Mouse (Mus musculus) macrophage (primary cell): ENCODE data around the gene Dohh. TPM values are rescaled to one million over a fixed set of nuclear protein-coding genes. Genes with fewer than 3 reads are reported as not detected.

Experiments used
- H3K27ac ChIP-seq: fragments of 350-480 bp; formaldehyde crosslinking; 2 replicates; pipeline ENCODE4 v1.9.0; 2021
- H3K36me3 ChIP-seq: fragments of 350-480 bp; formaldehyde crosslinking; 2 replicates; pipeline ENCODE4 v1.9.0; 2021; ENCODE audit errors: inconsistent target
- H3K4me3 ChIP-seq: fragments of 350-480 bp; formaldehyde crosslinking; 2 replicates; pipeline ENCODE4 v1.9.0; 2021; ENCODE audit errors: inconsistent target
- H3K79me2 ChIP-seq: fragments of 350-480 bp; formaldehyde crosslinking; 2 replicates; pipeline ENCODE4 v1.9.0; 2021; ENCODE audit errors: inconsistent target
- WGBS: methylation state at CpG from one replicate; pipeline ENCODE4 v1.1.7; 2026; ENCODE audit warnings: inconsistent platforms; ENCODE audit not compliant: missing documents; 5-methylcytosine and 5-hydroxymethylcytosine counted together
- polyA plus RNA-seq: library from polyadenylated mRNA; stranded (reverse); fragments of 250-400 nt; gene quantifications from 3 replicates; pipeline ENCODE4 v1.2.4, GENCODE M21; 2018; ENCODE audit warnings: inconsistent platforms

Gene Dohh
- polyA plus RNA-seq, 1 experiment from 2014 or later, result 21.0 TPM

DNA sequence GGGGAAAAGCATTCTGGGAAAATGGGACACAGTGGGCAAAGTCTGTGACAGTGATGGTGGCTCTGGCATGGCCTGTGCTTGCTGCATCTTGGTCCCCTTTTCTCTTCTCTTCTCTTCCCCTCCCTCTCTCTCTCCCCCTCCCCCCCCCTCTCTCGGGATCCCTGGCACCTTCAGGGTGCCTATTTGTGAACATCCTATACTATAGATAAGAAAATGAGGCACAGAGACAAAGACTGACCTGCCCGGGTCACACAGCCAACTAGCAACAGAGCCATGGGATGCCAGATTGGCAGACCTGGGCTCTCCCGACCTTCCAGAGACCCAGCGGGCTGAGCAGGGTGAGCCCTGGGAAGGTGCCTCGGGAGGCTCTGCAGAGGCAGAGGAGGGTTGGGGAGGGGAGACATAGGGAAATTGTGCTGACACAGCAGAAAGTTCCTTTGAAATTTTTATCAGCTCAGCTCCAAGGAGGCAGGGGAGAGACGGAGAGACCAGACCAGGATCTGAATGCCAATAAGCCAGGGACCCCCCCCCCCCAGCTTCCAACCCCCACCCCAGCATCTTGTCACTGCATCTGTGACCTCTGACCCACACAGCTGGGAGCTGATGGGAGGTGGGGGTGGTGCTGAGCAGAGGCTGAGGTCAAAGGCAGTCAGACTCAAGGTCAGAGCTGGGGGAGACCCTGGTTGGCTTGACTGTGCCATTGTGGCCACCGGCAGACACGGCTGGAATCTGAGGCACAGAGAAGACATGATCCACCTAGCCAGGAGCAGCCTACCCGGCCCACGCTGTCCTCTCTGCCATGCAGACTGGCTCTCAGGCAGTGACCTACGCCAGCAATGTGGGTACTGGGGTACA, 34.2 kb downstream of the Dohh start:
- peaks cover 97% of the 10 kb centered on the region for H3K79me2 ChIP-seq
- H3K36me3 ChIP-seq, result no peaks in the 10 kb centered on the region
- 76% methylated on average over 11 of the region's 11 CpGs for WGBS
- H3K4me3 ChIP-seq, result no peak overlapping the region
- no peak overlapping the region for H3K27ac ChIP-seq

DNA sequence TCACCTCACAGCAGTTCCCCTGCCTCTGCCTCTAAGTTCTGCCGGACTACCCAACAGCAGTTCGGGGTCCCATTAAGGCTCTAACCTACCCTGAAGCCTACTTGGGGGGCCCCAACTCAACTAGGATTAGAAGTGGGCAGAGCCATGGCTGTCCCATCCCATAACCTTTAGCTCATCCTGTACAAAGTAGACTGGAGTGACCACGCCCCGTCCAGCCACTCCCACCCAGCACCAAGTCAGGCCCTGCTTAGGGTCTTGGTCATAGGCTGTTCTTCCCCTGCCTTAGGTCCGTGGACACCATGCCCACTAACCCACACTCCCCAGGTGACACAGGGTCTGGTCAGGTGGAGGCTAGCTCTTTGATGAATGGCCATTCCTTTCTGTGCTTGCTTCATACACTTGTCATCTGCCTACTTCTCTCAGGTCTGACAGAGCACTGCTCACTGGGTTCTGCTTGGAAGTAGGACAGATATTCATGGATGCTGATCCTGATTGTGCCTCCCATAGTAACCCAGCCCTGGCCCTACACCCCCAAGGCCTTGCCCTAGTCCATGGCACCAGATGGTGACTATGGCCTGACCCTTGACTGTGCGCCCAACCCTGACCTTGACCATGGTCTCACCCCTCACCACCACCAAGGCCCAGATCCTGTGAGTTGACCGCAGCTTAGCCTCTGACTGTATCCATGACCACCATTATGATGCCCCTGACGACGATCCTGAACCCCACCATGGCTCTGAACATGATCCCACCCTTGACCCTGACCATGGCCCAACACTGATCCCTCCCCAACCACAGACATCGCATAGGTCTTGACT, 35.1 kb downstream of the Dohh start:
- Histone ChIP-seq H3K4me3 (no peak overlapping the region), H3K27ac (no peak overlapping the region), H3K79me2 (peaks cover 97% of the 10 kb centered on the region), H3K36me3 (no peaks in the 10 kb centered on the region)
- WGBS, result 94% methylated on average over 9 of the region's 10 CpGs

- Histone ChIP-seq H3K79me2 (peaks cover 97% of the 10 kb centered on the region), H3K36me3 (no peaks in the 10 kb centered on the region), H3K27ac (no peak overlapping the region), H3K4me3 (no peak overlapping the region)
- WGBS, result 94% methylated on average over 31 of the region's 40 CpGs
Observed at GRCm38 (mm10) chr10:81420191-81420767, 36.1 kb downstream of the Dohh start.

GRCm38 (mm10) chr10:81421041-81421796, 37.0 kb downstream of the Dohh start:
- H3K4me3 ChIP-seq, result no peak overlapping the region
- 96% methylated on average over 4 of the region's 4 CpGs for WGBS
- H3K27ac ChIP-seq, result no peak overlapping the region
- H3K36me3 ChIP-seq, result no peaks in the 10 kb centered on the region
- H3K79me2 ChIP-seq, result peaks cover 97% of the 10 kb centered on the region

DNA sequence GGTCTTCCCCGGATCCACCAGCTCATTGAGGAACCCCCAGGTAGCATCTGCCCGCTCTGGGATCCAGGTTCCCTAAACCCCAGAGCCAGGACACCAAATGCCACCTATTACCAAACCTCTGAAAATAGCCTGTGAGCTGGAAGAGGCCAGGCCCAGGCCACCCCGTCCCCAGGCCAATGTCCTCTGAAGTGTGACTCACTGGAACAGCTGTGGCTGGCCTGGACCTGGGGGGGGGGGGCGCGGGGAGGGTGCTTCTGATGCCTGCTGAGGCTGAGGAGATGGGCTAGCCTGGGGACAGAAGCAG, 37.5 kb downstream of the Dohh start:
- Histone ChIP-seq H3K27ac (no peak overlapping the region), H3K79me2 (peaks cover 97% of the 10 kb centered on the region), H3K4me3 (no peak overlapping the region), H3K36me3 (no peaks in the 10 kb centered on the region)
- WGBS, result 83% methylated on average over 3 of the region's 5 CpGs

DNA sequence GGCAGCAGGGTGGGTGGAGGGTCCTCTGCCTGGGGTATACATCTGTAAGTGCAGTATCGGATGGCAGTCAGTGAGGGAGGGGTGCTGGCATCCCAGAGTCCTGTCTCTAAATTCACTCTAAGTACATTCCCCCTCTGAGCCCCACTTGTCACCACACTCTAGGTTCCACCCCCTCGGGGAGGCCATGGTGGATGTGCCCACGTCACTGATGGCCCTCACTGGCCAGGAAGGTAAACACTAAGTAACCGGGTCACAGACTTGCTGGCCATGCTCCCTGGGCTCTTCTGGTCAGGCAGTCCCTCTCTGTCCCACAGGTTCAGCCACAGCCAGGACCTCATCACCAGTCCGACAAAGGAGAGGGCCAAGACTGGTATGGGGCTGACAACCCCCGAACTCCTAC, 38.0 kb downstream of the Dohh start:
- Histone ChIP-seq H3K27ac (no peak overlapping the region), H3K79me2 (peaks cover 98% of the 10 kb centered on the region), H3K36me3 (no peaks in the 10 kb centered on the region), H3K4me3 (no peak overlapping the region)
- WGBS, result 94% methylated on average over 5 of the region's 6 CpGs

DNA sequence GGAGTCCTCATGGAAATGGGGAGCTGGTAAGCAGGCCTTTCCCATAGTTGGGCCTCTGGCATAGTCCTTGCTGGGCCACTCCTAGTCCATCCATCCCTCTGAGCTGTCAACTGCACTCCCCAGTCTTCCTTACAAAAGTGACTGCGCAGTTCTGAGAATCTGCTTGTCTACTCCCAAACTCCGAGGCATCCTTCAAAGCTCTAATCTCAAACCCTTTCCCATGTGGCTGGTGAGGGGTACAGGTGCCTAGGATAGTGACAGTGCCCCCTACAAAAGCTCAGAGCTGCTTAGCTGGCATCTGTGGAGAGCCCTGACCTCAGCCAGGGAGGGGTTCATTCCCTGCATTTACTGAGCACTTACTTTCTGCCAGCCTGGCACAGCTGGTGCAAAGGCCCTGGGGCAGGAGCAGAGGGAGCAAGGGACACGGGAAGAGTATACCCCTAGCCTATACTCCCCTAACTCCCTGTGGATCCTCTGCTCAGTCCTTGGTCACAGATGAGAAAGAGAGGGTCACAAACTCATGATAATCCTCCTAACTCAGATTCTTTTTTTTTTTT, 38.5 kb downstream of the Dohh start:
- H3K36me3 ChIP-seq, result no peaks in the 10 kb centered on the region
- no peak overlapping the region for H3K4me3 ChIP-seq
- WGBS, result 100% methylated on average over 3 of the region's 3 CpGs
- H3K27ac ChIP-seq, result no peak overlapping the region
- peaks cover 98% of the 10 kb centered on the region for H3K79me2 ChIP-seq

DNA sequence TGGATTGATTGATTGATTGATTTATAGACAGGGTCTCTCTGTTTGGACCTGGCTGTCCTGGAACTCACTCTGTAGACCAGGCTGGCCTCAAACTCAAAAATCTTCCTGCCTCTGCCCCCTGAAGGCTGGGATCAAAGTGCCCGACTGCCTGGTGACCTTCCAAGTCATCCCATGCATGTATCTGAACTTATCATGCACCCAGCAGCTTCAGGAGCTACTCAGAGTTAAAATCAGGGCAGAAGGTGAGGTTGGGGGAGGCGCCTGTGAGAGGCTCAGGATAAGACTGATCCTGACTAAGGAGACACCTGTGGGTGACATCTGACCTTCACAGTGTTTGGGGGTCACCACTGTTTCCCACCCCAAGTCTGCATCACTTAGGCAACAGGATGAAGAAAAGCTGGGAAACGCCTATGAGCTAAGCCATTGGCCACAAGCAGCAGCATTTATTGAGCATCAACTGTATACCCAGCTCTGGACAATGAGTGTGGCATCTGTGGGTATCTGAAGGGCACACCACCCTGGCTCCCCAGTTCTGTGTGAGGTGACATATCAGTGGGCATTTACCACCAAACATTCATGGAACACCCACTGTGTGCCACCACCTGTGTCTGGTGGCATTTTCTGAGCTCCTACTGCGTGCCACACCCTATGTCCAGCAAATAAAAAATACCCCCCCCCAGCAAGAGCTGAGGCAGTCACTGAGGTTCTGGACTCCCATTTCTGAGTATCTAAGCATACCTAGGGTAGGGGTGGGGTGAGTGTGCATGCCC, 39.4 kb downstream of the Dohh start:
- H3K36me3 ChIP-seq, result no peaks in the 10 kb centered on the region
- WGBS, result 93% methylated on average over 4 of the region's 4 CpGs
- H3K79me2 ChIP-seq, result peaks cover 98% of the 10 kb centered on the region
- H3K27ac ChIP-seq, result no peak overlapping the region
- H3K4me3 ChIP-seq, result no peak overlapping the region

- 41% methylated on average over 19 of the region's 25 CpGs for WGBS
- Histone ChIP-seq H3K27ac (no peak overlapping the region), H3K4me3 (no peak overlapping the region), H3K36me3 (no peaks in the 10 kb centered on the region), H3K79me2 (peaks cover 98% of the 10 kb centered on the region)
Observed at GRCm38 (mm10) chr10:81424246-81425051, 40.2 kb downstream of the Dohh start.

DNA sequence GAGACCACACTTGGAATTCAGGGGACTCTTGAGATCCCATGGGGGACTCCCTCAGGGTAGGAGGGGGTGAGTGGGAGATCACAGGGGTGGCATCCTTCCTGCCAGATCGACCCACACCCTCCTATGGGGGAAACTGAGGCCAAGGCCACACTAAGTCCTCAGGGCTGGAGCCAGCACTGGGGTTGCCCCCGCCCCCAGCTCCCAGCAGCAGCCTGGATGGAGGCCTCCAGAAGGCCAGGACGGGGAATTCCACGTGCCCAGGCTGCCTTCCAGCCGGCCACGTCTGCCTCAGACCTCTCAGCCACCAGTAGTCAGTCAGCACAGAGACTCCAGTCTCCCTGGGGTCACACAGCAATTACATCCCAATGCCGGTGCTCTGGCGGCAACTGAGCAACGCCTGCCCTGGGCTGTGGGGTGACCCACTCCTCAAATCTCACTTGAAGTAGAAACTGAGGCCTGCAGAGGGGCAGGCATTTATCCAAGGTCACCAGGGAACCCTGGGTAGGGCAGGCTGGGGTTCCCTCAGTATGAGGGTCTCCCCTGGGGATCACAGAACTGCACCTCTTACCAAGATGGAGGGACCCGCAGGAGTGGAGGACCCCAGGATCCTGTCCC, 41.1 kb downstream of the Dohh start:
- no peak overlapping the region for H3K27ac ChIP-seq
- 77% methylated on average over 10 of the region's 10 CpGs for WGBS
- no peak overlapping the region; the same call in 1 of the 2 replicates for H3K4me3 ChIP-seq
- H3K79me2 ChIP-seq, result peaks cover 89% of the 10 kb centered on the region
- no peaks in the 10 kb centered on the region for H3K36me3 ChIP-seq

DNA sequence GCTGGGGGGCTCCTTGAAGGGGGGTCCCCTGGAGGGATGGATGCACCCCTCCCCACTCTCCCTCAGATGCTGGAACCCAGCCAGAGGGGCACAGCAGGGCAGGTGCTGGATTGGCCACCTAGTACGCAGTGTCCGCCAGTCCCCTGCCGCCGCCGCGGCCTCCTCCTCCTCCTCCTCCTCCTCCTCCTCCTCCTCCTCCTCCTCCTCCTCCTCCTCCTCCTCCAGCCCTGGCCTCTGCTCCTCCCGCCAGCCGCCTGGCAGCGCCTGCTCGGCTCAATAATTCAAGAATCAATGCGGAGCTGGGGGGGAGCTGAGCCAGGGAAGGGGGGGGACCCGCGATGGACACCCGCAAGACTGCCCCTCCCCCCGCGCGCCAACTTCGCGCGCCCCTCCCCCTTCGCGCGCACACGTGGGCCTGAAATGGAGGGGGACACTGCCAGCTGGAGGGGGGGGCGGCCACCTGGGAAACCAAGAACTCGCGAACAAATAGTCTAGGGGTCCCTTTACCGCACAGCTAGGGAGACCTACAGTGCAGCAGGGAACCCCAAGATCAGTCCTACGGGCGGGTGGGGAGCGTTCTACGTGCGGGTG, 41.9 kb downstream of the Dohh start:
- WGBS, result 0% methylated on average over 8 of the region's 33 CpGs
- Histone ChIP-seq H3K36me3 (no peaks in the 10 kb centered on the region), H3K27ac (peak overlapping the region; percentile 44), H3K79me2 (peaks cover 80% of the 10 kb centered on the region), H3K4me3 (peak overlapping the region; percentile 66)

- H3K4me3 ChIP-seq, result peak overlapping the region; percentile 66
- 1% methylated on average over 30 of the region's 38 CpGs for whole genome bisulfite sequencing
- peaks cover 73% of the 10 kb centered on the region for H3K79me2 ChIP-seq
- no peaks in the 10 kb centered on the region for H3K36me3 ChIP-seq
- peak overlapping the region; percentile 44 for H3K27ac ChIP-seq
Observed at GRCm38 (mm10) chr10:81426897-81427296, 42.7 kb downstream of the Dohh start.
